Mouse (Mus musculus): Measurements from ENCODE around the gene Csnk1d. TPM values are rescaled to one million over a fixed set of nuclear protein-coding genes. Genes with fewer than 3 reads are reported as not detected.

Csnk1d gene
- polyA plus RNA-seq, 1 experiment from 2014 or later, result 133 TPM

DNA sequence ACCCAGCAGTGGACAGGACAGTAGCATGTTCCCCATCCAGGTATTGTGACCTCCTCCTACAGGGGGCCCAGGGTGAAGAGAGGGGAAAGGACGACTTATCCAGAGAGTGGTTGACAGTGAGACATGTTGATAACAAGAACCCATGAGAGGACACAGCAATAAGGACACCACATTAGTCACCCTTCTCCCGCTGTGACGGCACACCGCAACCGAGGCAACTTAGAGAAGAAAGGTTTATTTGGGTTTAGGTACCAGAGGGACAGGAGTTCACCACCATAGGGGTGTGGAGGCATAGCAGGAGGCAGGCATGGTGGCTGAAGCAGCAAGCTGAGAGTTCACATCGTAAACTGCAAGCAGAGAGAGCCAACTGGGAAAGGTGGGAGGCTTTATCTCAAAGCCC lies 15.1 kb upstream of the Csnk1d start:
- Histone ChIP-seq H3K4me1 (peaks cover 5% of the 10 kb centered on the region; the same call in 1 of the 2 replicates), H3K9me3 (no peaks in the 10 kb centered on the region), H3K27ac (replicated peaks) (no peak overlapping the region), H3K27me3 (replicated peaks; ENCODE audit: low read depth, poor library complexity, severe bottlenecking) (no peaks in the 10 kb centered on the region), H3K4me3 (no peak overlapping the region), H3K36me3 (replicated peaks) (no peaks in the 10 kb centered on the region)
- WGBS, result 82% methylated on average over 6 of the region's 6 CpGs
- DNase-seq (ENCODE audit: low spot score), result no peak

DNA sequence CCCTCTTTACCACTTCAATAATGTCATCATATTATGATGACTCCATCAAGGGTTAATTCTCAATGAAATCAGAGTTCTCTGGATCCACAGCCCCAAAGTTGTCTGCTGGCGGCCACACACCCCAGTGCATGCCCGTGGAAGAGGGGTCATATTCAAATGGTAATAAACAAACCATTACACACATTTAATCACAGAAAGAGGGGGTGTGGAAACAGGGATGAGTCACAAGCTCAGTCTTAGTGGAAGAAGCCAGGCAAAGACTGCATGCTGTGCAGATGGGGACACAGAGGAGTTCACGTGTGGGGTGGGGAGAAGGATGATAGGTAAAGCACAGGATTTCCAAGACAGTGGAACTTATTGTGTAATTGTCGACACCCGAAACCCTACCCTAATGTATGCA lies 13.2 kb upstream of the Csnk1d start:
- peaks cover 2% of the 10 kb centered on the region; the same call in 1 of the 2 replicates for H3K36me3 ChIP-seq (replicated peaks)
- WGBS, result 71% methylated on average over 5 of the region's 5 CpGs
- DNase-seq (ENCODE audit: low spot score), result no peak
- no peaks in the 10 kb centered on the region for H3K27me3 ChIP-seq (replicated peaks; ENCODE audit: low read depth, poor library complexity, severe bottlenecking)
- peaks cover 5% of the 10 kb centered on the region; the same call in 1 of the 2 replicates for H3K4me1 ChIP-seq
- no peak overlapping the region for H3K27ac ChIP-seq (replicated peaks)
- no peaks in the 10 kb centered on the region for H3K9me3 ChIP-seq
- H3K4me3 ChIP-seq, result no peak overlapping the region

DNA sequence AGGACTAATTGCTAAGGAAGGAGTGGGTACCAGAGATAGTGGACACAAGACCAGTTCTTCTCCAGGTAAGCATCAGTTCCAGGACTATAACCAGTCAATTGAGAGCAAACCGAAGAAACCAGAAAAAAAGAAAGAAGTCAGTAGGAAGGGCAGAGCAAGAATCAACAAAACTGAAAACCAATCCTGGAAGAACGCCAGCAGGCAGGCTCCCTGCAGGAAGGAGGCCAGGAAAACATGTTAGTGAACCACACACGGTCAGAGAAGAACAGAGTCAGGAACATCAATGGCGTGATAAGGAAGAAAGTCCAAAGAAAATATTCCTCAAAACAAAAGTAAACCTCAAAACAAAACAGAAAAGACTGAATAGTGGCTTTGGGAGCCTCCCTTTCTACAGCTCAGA lies 10.8 kb upstream of the Csnk1d start:
- DNase-seq (ENCODE audit: low spot score), result no peak
- WGBS, result 80% methylated on average over 4 of the region's 4 CpGs
- no peaks in the 10 kb centered on the region for H3K9me3 ChIP-seq
- no peak overlapping the region for H3K4me3 ChIP-seq
- peaks cover 7% of the 10 kb centered on the region for H3K36me3 ChIP-seq (replicated peaks)
- no peak overlapping the region for H3K27ac ChIP-seq (replicated peaks)
- H3K4me1 ChIP-seq, result peaks cover 5% of the 10 kb centered on the region; the same call in 1 of the 2 replicates
- H3K27me3 ChIP-seq (replicated peaks; ENCODE audit: low read depth, poor library complexity, severe bottlenecking), result no peaks in the 10 kb centered on the region

DNA sequence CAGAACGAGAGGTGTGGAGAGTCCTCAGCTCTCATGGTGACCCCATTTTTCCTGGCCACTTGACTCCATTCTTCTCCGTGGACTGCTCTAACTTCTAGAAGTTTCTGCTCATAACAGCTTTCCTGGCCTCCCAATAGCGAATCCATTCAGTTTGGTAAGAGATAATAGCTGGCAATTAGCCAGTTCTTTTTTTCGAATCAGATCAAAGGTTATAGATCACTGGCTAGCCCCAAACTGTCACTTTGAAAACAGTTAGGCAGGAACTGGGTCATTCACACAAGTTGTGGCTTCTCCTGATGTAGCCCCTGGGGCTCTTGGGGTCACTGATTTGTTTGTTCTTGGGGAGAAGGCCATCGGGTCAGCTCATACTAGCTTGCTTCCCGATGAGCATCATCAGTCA lies 3.6 kb upstream of the Csnk1d start:
- H3K36me3 ChIP-seq (replicated peaks), result peaks cover 14% of the 10 kb centered on the region
- no peaks in the 10 kb centered on the region for H3K27me3 ChIP-seq (replicated peaks; ENCODE audit: low read depth, poor library complexity, severe bottlenecking)
- H3K4me3 ChIP-seq, result no peak overlapping the region
- no peak overlapping the region for H3K27ac ChIP-seq (replicated peaks)
- 80% methylated on average over 6 of the region's 6 CpGs for WGBS
- no peak for DNase-seq (ENCODE audit: low spot score)
- no peaks in the 10 kb centered on the region for H3K9me3 ChIP-seq
- H3K4me1 ChIP-seq, result peaks cover 22% of the 10 kb centered on the region

DNA sequence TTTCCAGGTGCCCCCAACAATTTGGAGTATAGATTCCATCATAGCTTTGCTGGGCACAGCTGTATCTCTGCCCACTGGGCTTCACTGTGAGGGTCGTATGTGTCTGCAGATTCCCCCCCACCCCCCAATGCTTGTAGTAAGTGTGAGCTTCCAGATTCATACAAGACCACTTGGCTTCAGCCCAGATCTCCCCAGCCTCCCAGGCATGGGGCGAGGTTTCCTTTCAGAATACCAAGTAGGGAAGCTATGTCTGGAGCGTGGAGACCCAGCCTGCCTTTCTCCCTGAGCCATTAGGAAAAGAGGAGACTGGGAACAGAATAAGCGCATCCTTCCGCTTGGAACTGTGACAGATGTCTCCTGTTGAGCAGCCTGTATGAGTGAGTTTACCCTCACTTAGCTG lies 2.5 kb upstream of the Csnk1d start:
- Histone ChIP-seq H3K36me3 (replicated peaks) (peaks cover 11% of the 10 kb centered on the region), H3K9me3 (no peaks in the 10 kb centered on the region), H3K27me3 (replicated peaks; ENCODE audit: low read depth, poor library complexity, severe bottlenecking) (no peaks in the 10 kb centered on the region), H3K4me1 (peaks cover 33% of the 10 kb centered on the region), H3K4me3 (no peak overlapping the region), H3K27ac (replicated peaks) (no peak overlapping the region)
- DNase-seq (ENCODE audit: low spot score), result no peak
- WGBS, result 93% methylated on average over 5 of the region's 5 CpGs

DNA sequence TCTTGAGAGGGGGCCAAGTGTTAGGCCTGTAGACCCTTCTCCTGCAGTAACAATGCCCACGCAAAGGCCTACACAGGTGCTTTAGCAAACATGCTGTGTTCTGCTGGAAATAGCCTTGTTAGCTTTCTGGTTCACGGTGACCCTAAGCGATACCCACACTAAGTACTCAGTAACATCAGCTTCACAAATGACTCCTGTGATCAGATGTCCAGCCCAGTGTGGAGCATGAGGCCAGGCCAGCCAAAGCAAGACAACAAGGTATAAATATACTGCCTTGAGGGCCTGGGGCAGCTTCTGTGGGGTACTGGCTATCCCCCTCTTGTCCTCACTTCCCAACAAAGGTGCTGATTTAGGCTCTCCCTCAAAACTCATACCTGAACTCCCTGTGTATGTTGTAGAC lies 1.9 kb upstream of the Csnk1d start:
- 97% methylated on average over 3 of the region's 3 CpGs for WGBS
- peaks cover 38% of the 10 kb centered on the region for H3K4me1 ChIP-seq
- peaks cover 16% of the 10 kb centered on the region for H3K36me3 ChIP-seq (replicated peaks)
- no peak for DNase-seq (ENCODE audit: low spot score)
- no peak overlapping the region; the same call in 1 of the 2 replicates for H3K27ac ChIP-seq (replicated peaks)
- H3K4me3 ChIP-seq, result no peak overlapping the region
- H3K27me3 ChIP-seq (replicated peaks; ENCODE audit: low read depth, poor library complexity, severe bottlenecking), result no peaks in the 10 kb centered on the region
- no peaks in the 10 kb centered on the region for H3K9me3 ChIP-seq

DNA sequence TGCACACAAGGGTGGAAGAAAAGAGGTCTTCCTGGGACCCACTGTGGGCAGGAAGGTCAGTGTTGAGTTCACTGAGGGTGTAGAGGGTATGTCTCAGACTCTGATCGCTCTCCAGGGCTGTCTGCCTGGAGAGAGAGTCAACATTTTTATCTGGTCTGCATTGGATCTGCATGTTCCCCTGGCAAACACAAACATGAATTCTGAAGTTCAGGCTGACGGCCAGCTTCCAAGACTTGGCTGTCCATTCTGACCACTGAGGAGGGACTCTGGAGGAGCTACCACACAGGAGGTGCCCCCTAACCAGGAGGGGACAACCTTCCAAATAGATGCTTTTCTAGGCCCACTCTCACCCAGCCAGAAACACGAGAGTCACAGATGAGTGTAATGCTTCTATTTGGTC lies 661 bp upstream of the Csnk1d start:
- H3K9me3 ChIP-seq, result no peaks in the 10 kb centered on the region
- peak overlapping the region; percentile 100 for H3K27ac ChIP-seq (replicated peaks)
- H3K4me1 ChIP-seq, result peaks cover 40% of the 10 kb centered on the region

DNA sequence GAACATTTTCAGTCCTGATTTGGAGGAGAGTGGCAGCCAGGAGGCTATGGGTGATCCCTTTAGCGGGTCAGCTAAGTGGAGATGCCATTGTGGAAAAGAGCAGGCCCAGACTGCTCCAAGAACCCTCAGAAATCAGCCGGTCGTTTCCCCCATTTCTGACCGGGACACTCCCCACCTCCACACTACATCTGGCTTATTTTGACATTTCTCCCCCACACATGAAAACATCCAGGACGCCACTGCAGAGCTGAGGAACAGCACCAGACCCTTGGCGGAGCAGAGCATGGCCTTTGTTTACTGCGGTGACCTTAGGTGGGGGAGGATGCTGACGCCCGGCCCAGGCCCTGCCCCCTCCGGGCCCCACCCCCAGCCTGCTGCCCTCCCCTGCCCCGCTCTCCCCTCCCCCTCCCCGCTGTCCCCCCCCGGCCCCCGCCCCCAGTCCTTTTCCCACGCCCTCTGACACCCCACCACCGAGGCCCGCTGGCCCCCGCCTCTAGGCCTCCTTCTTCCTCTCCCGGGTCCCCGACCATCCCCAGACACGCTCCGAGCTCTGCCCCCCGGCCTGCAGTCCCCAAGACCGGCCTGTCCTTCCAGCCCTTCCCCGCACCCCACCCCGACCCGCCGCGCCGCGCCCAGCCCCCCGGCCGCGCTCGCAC lies 876 bp downstream of the Csnk1d start:
- peaks cover 36% of the 10 kb centered on the region for H3K36me3 ChIP-seq (replicated peaks)
- no peaks in the 10 kb centered on the region for H3K27me3 ChIP-seq (replicated peaks; ENCODE audit: low read depth, poor library complexity, severe bottlenecking)
- H3K27ac ChIP-seq (replicated peaks), result peak overlapping the region; percentile 100
- WGBS, result 3% methylated on average over 35 of the region's 35 CpGs
- H3K4me3 ChIP-seq, result peak overlapping the region; percentile 99
- H3K9me3 ChIP-seq, result no peaks in the 10 kb centered on the region
- peak; percentile 74 for DNase-seq (ENCODE audit: low spot score)
- peaks cover 40% of the 10 kb centered on the region for H3K4me1 ChIP-seq

More for the DNA sequence above, 661 bp upstream of the Csnk1d start:
- Histone ChIP-seq H3K4me3 (peak overlapping the region; percentile 99), H3K27me3 (replicated peaks; ENCODE audit: low read depth, poor library complexity, severe bottlenecking) (no peaks in the 10 kb centered on the region), H3K36me3 (replicated peaks) (peaks cover 26% of the 10 kb centered on the region)
- 77% methylated on average over 3 of the region's 3 CpGs for WGBS
- no peak for DNase-seq (ENCODE audit: low spot score)

DNA sequence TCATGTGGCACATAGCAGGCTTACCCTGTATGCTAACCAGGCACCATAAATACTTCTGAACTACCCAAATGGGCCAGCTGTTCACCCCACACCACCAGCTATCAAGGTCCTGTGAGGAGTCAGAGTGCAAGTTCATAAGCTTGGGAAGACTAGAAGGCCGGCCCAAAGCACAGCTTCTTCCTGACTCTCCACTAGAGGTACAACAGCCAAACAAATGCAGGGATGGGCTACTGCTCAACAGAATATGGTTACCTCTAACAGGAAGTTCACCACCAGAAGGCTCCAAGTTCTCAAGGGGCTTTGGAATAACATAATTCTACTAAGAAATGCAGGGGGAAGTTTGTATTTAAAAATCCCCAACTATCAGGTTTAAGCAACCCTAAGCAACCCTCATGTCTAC lies 1.6 kb downstream of the Csnk1d start:
- no peaks in the 10 kb centered on the region for H3K9me3 ChIP-seq
- no peak for DNase-seq (ENCODE audit: low spot score)
- peaks cover 40% of the 10 kb centered on the region for H3K4me1 ChIP-seq
- H3K4me3 ChIP-seq, result peak overlapping the region; percentile 99
- peak overlapping the region; percentile 100 for H3K27ac ChIP-seq (replicated peaks)
- peaks cover 44% of the 10 kb centered on the region for H3K36me3 ChIP-seq (replicated peaks)
- H3K27me3 ChIP-seq (replicated peaks; ENCODE audit: low read depth, poor library complexity, severe bottlenecking), result no peaks in the 10 kb centered on the region
- WGBS, result 51% methylated on average over 1 of the region's 1 CpGs

DNA sequence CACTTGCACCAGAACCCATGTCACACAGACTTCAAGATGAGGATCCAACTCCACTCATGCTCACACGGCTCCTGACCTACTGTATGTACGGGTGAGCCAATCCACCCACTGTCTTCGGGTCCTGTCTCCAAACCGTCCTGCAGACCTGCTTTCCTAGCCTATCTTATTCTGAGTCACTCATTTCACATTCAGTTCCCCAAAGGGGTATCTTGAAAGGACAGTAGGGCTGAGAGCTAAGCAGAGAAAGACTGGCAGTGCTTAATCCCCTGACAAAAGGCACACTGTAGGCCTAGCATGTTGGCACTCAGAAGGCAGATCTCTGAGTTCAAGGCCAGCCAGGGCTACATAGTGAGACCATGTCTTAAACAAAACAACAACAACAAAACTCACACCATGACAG lies 2.7 kb downstream of the Csnk1d start:
- no peak for DNase-seq (ENCODE audit: low spot score)
- 88% methylated on average over 4 of the region's 4 CpGs for WGBS
- Histone ChIP-seq H3K9me3 (no peaks in the 10 kb centered on the region), H3K4me1 (peaks cover 40% of the 10 kb centered on the region), H3K36me3 (replicated peaks) (peaks cover 55% of the 10 kb centered on the region), H3K27ac (replicated peaks) (no peak overlapping the region), H3K4me3 (peak overlapping the region; percentile 99), H3K27me3 (replicated peaks; ENCODE audit: low read depth, poor library complexity, severe bottlenecking) (no peaks in the 10 kb centered on the region)

DNA sequence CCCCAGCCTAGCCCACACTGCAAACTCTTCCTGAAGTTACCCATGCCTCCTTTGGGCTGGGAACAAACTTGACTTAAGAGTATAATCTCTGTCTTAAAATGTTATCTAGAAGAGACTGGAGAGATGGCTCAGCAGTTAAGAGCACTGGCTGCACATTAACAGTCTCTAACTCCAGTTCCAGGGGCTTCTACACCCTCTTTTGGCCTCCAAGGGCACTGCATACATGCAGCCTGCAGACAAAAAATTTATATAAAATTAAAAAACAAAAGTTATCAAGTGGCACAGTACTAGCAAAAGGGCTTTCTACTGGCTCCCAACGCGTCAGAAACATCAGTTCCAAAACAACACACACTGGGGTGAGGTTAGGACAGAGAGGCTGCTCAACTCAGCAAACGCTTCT lies 3.5 kb downstream of the Csnk1d start:
- Histone ChIP-seq H3K9me3 (no peaks in the 10 kb centered on the region), H3K4me1 (peaks cover 36% of the 10 kb centered on the region), H3K27me3 (replicated peaks; ENCODE audit: low read depth, poor library complexity, severe bottlenecking) (no peaks in the 10 kb centered on the region), H3K27ac (replicated peaks) (no peak overlapping the region), H3K36me3 (replicated peaks) (peaks cover 63% of the 10 kb centered on the region), H3K4me3 (no peak overlapping the region)
- no peak for DNase-seq (ENCODE audit: low spot score)
- 88% methylated on average over 3 of the region's 3 CpGs for whole genome bisulfite sequencing

DNA sequence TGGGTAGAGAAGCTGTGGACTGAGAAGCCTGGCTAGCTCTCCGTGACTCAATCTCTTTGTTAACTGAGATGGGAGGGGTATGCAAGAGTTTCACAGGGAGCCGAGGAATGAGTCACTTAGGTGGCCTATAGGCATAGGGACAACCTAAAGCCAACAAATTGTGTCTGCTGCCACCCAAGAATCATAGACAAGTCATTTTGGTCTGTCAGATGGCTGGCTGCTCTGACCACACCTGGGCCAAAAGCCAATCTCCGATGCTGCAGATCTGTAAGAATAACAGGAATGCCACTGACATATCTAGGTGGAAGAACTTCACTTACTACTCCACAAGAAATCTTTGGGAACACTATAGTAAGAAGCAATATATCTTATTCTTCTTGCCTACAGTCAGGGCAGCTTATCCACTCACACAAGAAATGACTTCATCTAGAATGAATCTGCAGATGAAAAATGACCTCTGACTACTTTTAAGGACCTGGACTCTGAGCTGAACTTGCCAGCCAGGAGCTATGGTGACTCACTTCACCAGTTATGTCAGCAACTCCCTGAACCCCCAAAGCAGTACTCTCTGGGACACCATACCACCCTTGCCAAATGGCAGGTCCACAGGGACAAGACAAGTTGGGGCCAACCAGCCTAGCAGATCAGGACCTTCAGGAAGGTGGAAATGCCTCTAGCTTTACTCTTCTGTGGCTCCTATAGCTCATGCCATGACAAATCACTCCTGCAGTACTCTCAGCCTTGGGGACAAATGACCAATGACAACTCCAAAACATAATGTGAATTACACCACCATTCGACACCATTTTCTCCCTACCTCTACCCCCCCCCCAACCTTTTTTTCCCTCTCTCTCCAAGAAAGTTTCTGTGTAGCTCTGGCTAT lies 6.4 kb downstream of the Csnk1d start:
- Histone ChIP-seq H3K4me3 (no peak overlapping the region), H3K27me3 (replicated peaks; ENCODE audit: low read depth, poor library complexity, severe bottlenecking) (no peaks in the 10 kb centered on the region), H3K27ac (replicated peaks) (no peak overlapping the region), H3K4me1 (peaks cover 18% of the 10 kb centered on the region), H3K9me3 (no peaks in the 10 kb centered on the region), H3K36me3 (replicated peaks) (peaks cover 92% of the 10 kb centered on the region)
- WGBS, result 91% methylated on average over 4 of the region's 4 CpGs
- DNase-seq (ENCODE audit: low spot score), result no peak

DNA sequence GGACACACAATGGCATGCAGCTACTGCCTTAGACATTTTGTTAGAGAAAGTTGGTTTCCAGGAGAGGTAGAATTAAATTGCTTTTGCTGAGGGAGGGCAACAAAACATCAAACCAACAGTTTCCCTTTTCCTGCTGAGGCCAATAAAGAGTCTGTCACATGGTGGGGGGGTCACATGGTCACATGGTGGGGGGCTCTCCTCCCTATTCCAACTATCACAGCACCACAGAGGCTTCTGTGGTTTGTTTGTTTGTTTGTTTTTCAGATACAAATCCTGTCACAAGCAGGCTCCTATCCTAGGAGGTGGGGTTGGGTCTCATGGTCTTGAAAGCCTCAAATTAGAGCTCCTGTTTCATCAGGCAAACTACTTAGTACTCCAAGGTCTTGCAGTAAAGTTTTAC lies 8.7 kb downstream of the Csnk1d start:
- Histone ChIP-seq H3K27me3 (replicated peaks; ENCODE audit: low read depth, poor library complexity, severe bottlenecking) (no peaks in the 10 kb centered on the region), H3K4me1 (no peaks in the 10 kb centered on the region), H3K9me3 (no peaks in the 10 kb centered on the region), H3K27ac (replicated peaks) (no peak overlapping the region), H3K36me3 (replicated peaks) (peaks cover 100% of the 10 kb centered on the region), H3K4me3 (no peak overlapping the region)
- no peak for DNase-seq (ENCODE audit: low spot score)

All from embryonic facial prominence, embryonic 10.5 days (tissue).